ENCODE assay signal across 16 mouse cellular contexts in the genomic region with DNA sequence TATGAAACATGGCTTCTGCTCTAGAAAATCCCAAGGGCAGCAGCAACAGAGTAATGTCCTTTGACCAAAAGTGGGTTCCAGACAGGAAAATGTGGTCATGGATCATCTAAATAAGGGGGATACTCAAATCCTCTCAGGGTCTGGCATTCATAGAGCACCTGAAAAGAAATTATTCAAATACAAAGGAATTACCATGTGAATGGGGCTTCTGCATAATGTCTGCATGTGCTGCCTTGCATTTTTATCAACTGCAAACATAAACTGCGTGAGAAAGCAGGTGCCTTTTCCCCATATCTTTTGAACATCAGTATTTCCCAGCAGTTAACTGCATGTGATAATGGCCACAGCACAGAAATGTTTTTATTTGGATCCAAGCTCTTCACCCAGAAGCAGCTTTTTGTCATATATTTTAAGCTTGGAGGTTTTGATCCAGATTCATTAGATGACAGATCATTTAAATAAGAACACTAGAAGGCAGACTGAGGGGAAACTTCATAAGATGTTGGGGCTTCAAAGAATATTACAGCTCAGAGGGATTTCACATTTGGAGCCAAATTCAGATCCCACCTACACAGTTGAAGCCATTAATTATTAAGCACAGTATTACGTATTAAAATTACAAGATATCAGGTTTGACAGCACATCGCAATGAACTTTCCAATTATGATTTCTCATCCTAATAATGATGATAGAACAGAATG.
DNase-seq lines count a peak whose midpoint lies in the region; ATAC-seq lines count a peak whose summit lies in the region.
"Had no signal": no experiment of that assay in that cellular context is flagged by ENCODE, and none has a peak within 500 bp of the region (broad histone marks: within the 10 kb centered on the region; RNA-seq: fewer than 3 reads in every experiment).

No protein-coding gene starts in this region.

- H3K4me2 ChIP-seq in forebrain, embryonic 13.5 days = peak overlapping the region; percentile 16; the same call in 1 of the 2 replicates
- no peak overlapping the region for H3K4me2 ChIP-seq in hindbrain, embryonic 15.5 days
- H3K4me2 ChIP-seq in midbrain, embryonic 16.5 days (ENCODE audit: low read length) = no peak overlapping the region
- H3K4me2 ChIP-seq: intestine, embryonic 15.5 days; liver, embryonic 12.5 days; stomach, embryonic 15.5 days had no signal

- no peaks in the 10 kb centered on the region for H3K36me3 ChIP-seq in forebrain, embryonic 13.5 days (ENCODE audit: poor library complexity, severe bottlenecking)
- H3K36me3 ChIP-seq in hindbrain, embryonic 15.5 days = no peaks in the 10 kb centered on the region
- H3K36me3 ChIP-seq in midbrain, embryonic 16.5 days (ENCODE audit: control insufficient read depth, insufficient read depth, low read length) = no peaks in the 10 kb centered on the region
- H3K36me3 ChIP-seq: embryonic facial prominence, embryonic 10.5 days; intestine, embryonic 15.5 days; liver, embryonic 12.5 days; stomach, embryonic 15.5 days had no signal

- H3K4me3 ChIP-seq in forebrain, embryonic 13.5 days = no peak overlapping the region
- H3K4me3 ChIP-seq in hindbrain, embryonic 15.5 days = no peak overlapping the region
- no peak overlapping the region for H3K4me3 ChIP-seq in midbrain, embryonic 16.5 days (ENCODE audit: low read depth, low read length)
- H3K4me3 ChIP-seq: embryonic facial prominence, embryonic 10.5 days; heart, adult 2 months; intestine, embryonic 15.5 days; liver, embryonic 12.5 days; stomach, embryonic 15.5 days had no signal

- no peaks in the 10 kb centered on the region for H3K9me3 ChIP-seq in forebrain, embryonic 13.5 days (replicated peaks)
- H3K9me3 ChIP-seq in hindbrain, embryonic 15.5 days = no peaks in the 10 kb centered on the region
- H3K9me3 ChIP-seq in midbrain, embryonic 16.5 days (replicated peaks; ENCODE audit: control insufficient read depth, low read length, poor library complexity, severe bottlenecking) = no peaks in the 10 kb centered on the region
- H3K9me3 ChIP-seq: embryonic facial prominence, embryonic 10.5 days; intestine, embryonic 15.5 days; liver, embryonic 12.5 days; stomach, embryonic 15.5 days had no signal

- DNase-seq in brain, adult 2 months (ENCODE audit: low read depth, low spot score) = peak; percentile 0
- no peak for DNase-seq in adrenal gland, postnatal 4 days (ENCODE audit: low spot score in 2 of 2)
- DNase-seq in kidney, postnatal 4 days = no peak
- DNase-seq in kidney, adult 9 months = no peak
- DNase-seq: adrenal gland, adult 8-10 months; cerebellum, adult 11 months; heart, adult 2 months; kidney, postnatal 10 days; thymus, postnatal 4 days had no signal

- WGBS in forebrain, embryonic 13.5 days = 2% methylated on average over 3 of the region's 3 CpGs
- 22% methylated on average over 3 of the region's 3 CpGs for WGBS in hindbrain, embryonic 15.5 days
- 17% methylated on average over 3 of the region's 3 CpGs for WGBS in midbrain, embryonic 16.5 days

- H3K4me1 ChIP-seq in forebrain, embryonic 13.5 days = peaks cover 15% of the 10 kb centered on the region
- 0 out of 2 replicates have a peak, but pooled peaks cover 3% of the 10 kb centered on the region for H3K4me1 ChIP-seq in hindbrain, embryonic 15.5 days (replicated peaks)
- peaks cover 5% of the 10 kb centered on the region for H3K4me1 ChIP-seq in midbrain, embryonic 16.5 days (ENCODE audit: control insufficient read depth, insufficient read depth, low read length)
- H3K4me1 ChIP-seq: intestine, embryonic 15.5 days; liver, embryonic 12.5 days; stomach, embryonic 15.5 days had no signal

- peak; percentile 83 for ATAC-seq in forebrain, embryonic 13.5 days
- peak; percentile 73; the same call in 1 of the 2 replicates for ATAC-seq in hindbrain, embryonic 15.5 days (ENCODE audit: low FRiP score, low read depth)
- ATAC-seq in midbrain, embryonic 16.5 days = peak; percentile 88
- ATAC-seq: intestine, embryonic 15.5 days; liver, embryonic 12.5 days had no signal

- H3K27ac ChIP-seq in forebrain, embryonic 13.5 days = peak overlapping the region; percentile 78
- H3K27ac ChIP-seq in hindbrain, embryonic 15.5 days (replicated peaks) = 0 out of 2 replicates have a peak overlapping the region, but pooled peaks have one; percentile 45
- H3K27ac ChIP-seq in midbrain, embryonic 16.5 days (ENCODE audit: low read length) = peak overlapping the region; percentile 63
- H3K27ac ChIP-seq: heart, adult 2 months; intestine, embryonic 15.5 days; liver, embryonic 12.5 days; stomach, embryonic 15.5 days had no signal

- H3K9ac ChIP-seq in forebrain, embryonic 13.5 days = no peak overlapping the region
- H3K9ac ChIP-seq in hindbrain, embryonic 15.5 days = no peak overlapping the region
- no peak overlapping the region for H3K9ac ChIP-seq in midbrain, embryonic 16.5 days (ENCODE audit: low read depth, low read length)
- H3K9ac ChIP-seq: intestine, embryonic 15.5 days; liver, embryonic 12.5 days; stomach, embryonic 15.5 days had no signal

- H3K27me3 ChIP-seq in forebrain, embryonic 13.5 days = no peaks in the 10 kb centered on the region
- H3K27me3 ChIP-seq in hindbrain, embryonic 15.5 days = no peaks in the 10 kb centered on the region
- no peaks in the 10 kb centered on the region for H3K27me3 ChIP-seq in midbrain, embryonic 16.5 days (ENCODE audit: control insufficient read depth, insufficient read depth, low read depth, low read length)
- H3K27me3 ChIP-seq: intestine, embryonic 15.5 days; liver, embryonic 12.5 days; stomach, embryonic 15.5 days had no signal
